Mouse (Mus musculus) common myeloid progenitor, adult 5-6 weeks (primary cell): Measurements from ENCODE around the gene Omt2a. TPM values are rescaled to one million over a fixed set of nuclear protein-coding genes. Genes with fewer than 3 reads are reported as not detected.
A peak's percentile ranks its signal among the peaks of the same experiment; 100 is the strongest.
"Not testable (repeated sequence)": the region's sequence is repeated elsewhere in the genome, so short reads cannot be mapped to it uniquely, and the experiment has no call there.

Source experiments
- ATAC-seq: replicated peaks from 2 replicates; pipeline ENCODE4 v1.8.0; 2016; ENCODE audit warnings: low read depth, mild to moderate bottlenecking, moderate TSS enrichment, inconsistent platforms; ENCODE audit not compliant: poor library complexity, severe bottlenecking
- total RNA-seq: library from RNA; stranded (forward); fragments of 200-1000, 187-1606 nt; gene quantifications from 2 replicates; pipeline ENCODE4 v1.2.3, GENCODE M21; 2017

The Omt2a gene
- total RNA-seq = not detected in 2 replicates

- ATAC-seq = no peak
These were observed at the start of gene Omt2a for GRCm38 (mm10) chr9:78314696-78315095. TSS of gene Omt2a (minus strand) at chr9:78314796.

- peak; percentile 85 for ATAC-seq
These were observed 48.8 kb upstream of the Omt2a start for GRCm38 (mm10) chr9:78363374-78363773.

GRCm38 (mm10) chr9:78360484-78360872 is 45.9 kb upstream of the Omt2a start:
- ATAC-seq = no peak

GRCm38 (mm10) chr9:78359750-78360483 is 45.3 kb upstream of the Omt2a start:
- ATAC-seq = no peak

- peak; percentile 80 for ATAC-seq
These were observed 43.5 kb upstream of the Omt2a start for GRCm38 (mm10) chr9:78358053-78358452.

- ATAC-seq = no peak
These were observed 41.0 kb upstream of the Omt2a start, which contains the start of gene Gsta2 for GRCm38 (mm10) chr9:78355611-78356010. TSS of gene Gsta2 (minus strand) at chr9:78355788.

GRCm38 (mm10) chr9:78354665-78355578 is 40.3 kb upstream of the Omt2a start:
- ATAC-seq = no peak

- peak; percentile 84 for ATAC-seq
These were observed 37.1 kb upstream of the Omt2a start for GRCm38 (mm10) chr9:78351504-78352220.

GRCm38 (mm10) chr9:78350007-78350406 is 35.4 kb upstream of the Omt2a start:
- 0 out of 2 replicates have a peak, but pooled peaks have one; percentile 15 for ATAC-seq

GRCm38 (mm10) chr9:78349141-78349540 is 34.5 kb upstream of the Omt2a start:
- not testable (repeated sequence) for ATAC-seq

GRCm38 (mm10) chr9:78348206-78349004 is 33.8 kb upstream of the Omt2a start:
- ATAC-seq = not testable (repeated sequence)

GRCm38 (mm10) chr9:78347004-78347403 is 32.4 kb upstream of the Omt2a start:
- ATAC-seq = peak; percentile 34; the same call in 1 of the 2 replicates

- not testable (repeated sequence) for ATAC-seq
These were observed 30.6 kb upstream of the Omt2a start for GRCm38 (mm10) chr9:78345235-78345634.

- ATAC-seq = not testable (repeated sequence)
These were observed 28.5 kb upstream of the Omt2a start for GRCm38 (mm10) chr9:78343055-78343454.

GRCm38 (mm10) chr9:78342494-78342893 is 27.9 kb upstream of the Omt2a start:
- ATAC-seq = not testable (repeated sequence)

GRCm38 (mm10) chr9:78340324-78340723 is 25.7 kb upstream of the Omt2a start:
- peak; percentile 80; the same call in 1 of the 2 replicates for ATAC-seq

GRCm38 (mm10) chr9:78337050-78337449 is 22.5 kb upstream of the Omt2a start:
- not testable (repeated sequence) for ATAC-seq

- not testable (repeated sequence) for ATAC-seq
These were observed 12.7 kb upstream of the Omt2a start, which contains the start of gene Omt2b for GRCm38 (mm10) chr9:78327289-78327688. TSS of gene Omt2b (plus strand) at chr9:78327589.

GRCm38 (mm10) chr9:78319499-78319898 is 4.9 kb upstream of the Omt2a start:
- no peak for ATAC-seq
